Mouse (Mus musculus) layer of hippocampus, adult 2 months (tissue): Measurements from ENCODE around the gene Gsk3b. TPM values are rescaled to one million over a fixed set of nuclear protein-coding genes. Genes with fewer than 3 reads are reported as not detected.

ENCODE experiments used
- DNase-seq, 2 experiments: peaks; one replicate each; pipeline ENCODE4 v3.0.0; 2022; ENCODE audit warnings: low spot score in 2 of 2
- H3K27ac ChIP-seq: fragments of 200-600 bp; 2 replicates; pipeline ENCODE4 v1.8.1; 2022
- H3K4me3 ChIP-seq: fragments of 200-600 bp; 2 replicates; pipeline ENCODE4 v1.8.1; 2022; ENCODE audit warnings: mild to moderate bottlenecking
- CTCF ChIP-seq: fragments of 200-600 bp; conservative IDR thresholded peaks from 2 replicates; pipeline ENCODE4 v1.8.1; 2022; ENCODE audit warnings: antibody characterized with exemption, mild to moderate bottlenecking, moderate library complexity
- total RNA-seq, 2 experiments: library from RNA; stranded (reverse); gene quantifications; 2 replicates each; pipeline ENCODE4 v1.2.3; 2021

Gene Gsk3b
- total RNA-seq, 2 experiments from 2014 or later: 152 to 153 TPM

- TF ChIP-seq CTCF: no peak
- no peak overlapping the region for H3K4me3 ChIP-seq
- no peak overlapping the region for H3K27ac ChIP-seq
- DNase-seq: no peak
These were observed 194.5 kb downstream of the Gsk3b start for GRCm38 (mm10) chr16:38283300-38283699.

- TF ChIP-seq CTCF: no peak
- DNase-seq: no peak
- Histone ChIP-seq H3K27ac (no peak overlapping the region), H3K4me3 (no peak overlapping the region)
These were observed 197.0 kb downstream of the Gsk3b start for GRCm38 (mm10) chr16:38285801-38286200.

- Histone ChIP-seq H3K27ac (no peak overlapping the region), H3K4me3 (no peak overlapping the region)
- no peak for TF ChIP-seq CTCF
- DNase-seq: no peak
These were observed 197.7 kb downstream of the Gsk3b start for GRCm38 (mm10) chr16:38286541-38286940.

- no peak overlapping the region for H3K27ac ChIP-seq
- no peak overlapping the region for H3K4me3 ChIP-seq
- DNase-seq: no peak
- TF ChIP-seq CTCF: no peak
These were observed 198.6 kb downstream of the Gsk3b start for GRCm38 (mm10) chr16:38287357-38287756.

GRCm38 (mm10) chr16:38287762-38288161 lies 199.0 kb downstream of the Gsk3b start:
- no peak for TF ChIP-seq CTCF
- no peak overlapping the region for H3K27ac ChIP-seq
- H3K4me3 ChIP-seq: no peak overlapping the region
- DNase-seq: no peak

GRCm38 (mm10) chr16:38288851-38289250 lies 200.1 kb downstream of the Gsk3b start:
- no peak for TF ChIP-seq CTCF
- H3K27ac ChIP-seq: no peak overlapping the region
- DNase-seq: no peak
- H3K4me3 ChIP-seq: no peak overlapping the region

- no peak for TF ChIP-seq CTCF
- Histone ChIP-seq H3K27ac (no peak overlapping the region), H3K4me3 (no peak overlapping the region)
- DNase-seq: no peak
These were observed 201.3 kb downstream of the Gsk3b start for GRCm38 (mm10) chr16:38290151-38290550.

GRCm38 (mm10) chr16:38294685-38295348 lies 206.0 kb downstream of the Gsk3b start, which contains the start of gene Nr1i2:
Gene Nr1i2 (minus strand): TSS chr16:38294824.
- DNase-seq: no peak
- no peak within 1 kb of the TSS for H3K27ac ChIP-seq
- TF ChIP-seq CTCF: no peak
- H3K4me3 ChIP-seq: no peak within 1 kb of the TSS

GRCm38 (mm10) chr16:38295349-38295930 lies 206.6 kb downstream of the Gsk3b start:
- Histone ChIP-seq H3K27ac (no peak overlapping the region), H3K4me3 (no peak overlapping the region)
- DNase-seq: no peak
- peak; percentile 72 for TF ChIP-seq CTCF

Other genes starting within 250 kb of the Gsk3b start
- not detected for gene Gm36028, start 227.9 kb upstream of the Gsk3b start, total RNA-seq
- gene Lrrc58, start 220.6 kb upstream of the Gsk3b start, total RNA-seq: 100 to 1,000 TPM in 1 of 2 experiments, 10 to 100 TPM in 1; 97.2 to 102 TPM
- gene Gpr156, start 172.5 kb upstream of the Gsk3b start, total RNA-seq: under 1 TPM; 0.74 to 0.81 TPM
- gene Nr1i2, start 205.8 kb downstream of the Gsk3b start, total RNA-seq: not detected